Mouse (Mus musculus) C2C12 (cell line): ENCODE data around the gene Lysmd3. TPM values are rescaled to one million over a fixed set of nuclear protein-coding genes. Genes with fewer than 3 reads are reported as not detected.

ENCODE experiments used
- H3K27me3 ChIP-seq: one replicate; pipeline ENCODE4 v1.6.1; 2011; ENCODE audit not compliant: control insufficient read depth, insufficient read depth, insufficient read length
- H3K36me3 ChIP-seq: one replicate; pipeline ENCODE4 v1.6.1; 2011; ENCODE audit not compliant: control insufficient read depth, insufficient read depth
- H3K4me3 ChIP-seq: one replicate; pipeline ENCODE4 v1.5.1; 2011; ENCODE audit warnings: mild to moderate bottlenecking, control low read depth; ENCODE audit not compliant: poor library complexity, insufficient read depth, severe bottlenecking
- H3K79me2 ChIP-seq: one replicate; pipeline ENCODE4 v1.6.1; 2011; ENCODE audit not compliant: control insufficient read depth, insufficient read depth
- H3K79me3 ChIP-seq: one replicate; pipeline ENCODE4 v1.6.1; 2011; ENCODE audit warnings: low read depth, control low read depth
- H3ac ChIP-seq: one replicate; pipeline ENCODE3; 2011; ENCODE audit warnings: low read depth; ENCODE audit not compliant: control insufficient read depth, insufficient read length
- CEBPB ChIP-seq: IDR thresholded peaks from one replicate; pipeline ENCODE4 v1.6.1; 2011; ENCODE audit warnings: low read depth, mild to moderate bottlenecking, control low read depth, moderate library complexity
- CTCF ChIP-seq: IDR thresholded peaks from one replicate; pipeline ENCODE4 v1.5.1; 2011; ENCODE audit not compliant: control insufficient read depth, insufficient read depth, insufficient read length
- FOSL1 ChIP-seq: IDR thresholded peaks from one replicate; pipeline ENCODE4 v1.8.0; 2011; ENCODE audit warnings: mild to moderate bottlenecking, low read length; ENCODE audit not compliant: poor library complexity, insufficient read depth, severe bottlenecking
- MAX ChIP-seq: IDR thresholded peaks from one replicate; pipeline ENCODE4 v1.6.1; 2011; ENCODE audit warnings: mild to moderate bottlenecking, control low read depth
- MYOD1 ChIP-seq: IDR thresholded peaks from one replicate; pipeline ENCODE4 v1.6.1; 2011; ENCODE audit warnings: low read depth; ENCODE audit not compliant: control insufficient read depth, insufficient read length
- MYOG ChIP-seq: IDR thresholded peaks from one replicate; pipeline ENCODE4 v1.6.1; 2011; ENCODE audit not compliant: control insufficient read depth, insufficient read length; ENCODE audit errors: extremely low read depth
- USF1 ChIP-seq: IDR thresholded peaks from one replicate; pipeline ENCODE4 v1.6.1; 2011; ENCODE audit warnings: low read depth, mild to moderate bottlenecking, control low read depth, moderate library complexity
- polyA plus RNA-seq: library from polyadenylated mRNA; unstranded; fragments of >200 nt; fragmentation: generic; extraction: Trizol; gene quantifications from one replicate; pipeline ENCODE4 v1.2.1, GENCODE M21; 2012; ENCODE audit warnings: missing spikeins

Gene Lysmd3
- polyA plus RNA-seq, 1 experiment: 4.9 TPM

DNA sequence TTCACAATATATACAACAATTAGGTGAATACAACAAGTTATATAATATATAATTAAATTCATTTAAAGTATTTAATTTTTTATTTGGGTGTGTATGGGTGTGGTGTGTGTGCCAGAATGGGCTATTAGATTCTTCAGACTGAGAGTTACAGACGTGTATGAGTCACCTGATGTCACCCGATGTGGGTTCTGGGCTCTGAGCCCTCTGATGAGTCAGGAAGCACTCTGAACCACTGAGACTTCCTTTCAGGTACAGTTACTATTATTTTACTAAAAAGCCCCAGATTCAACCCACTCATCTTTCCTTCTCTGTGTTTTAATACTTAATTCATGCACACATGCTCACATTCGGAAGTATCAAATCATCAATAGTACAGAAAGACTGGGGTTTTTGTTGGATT is 27.4 kb downstream of the Lysmd3 start:
- no peak overlapping the region for H3ac ChIP-seq
- H3K79me2 ChIP-seq: no peaks in the 10 kb centered on the region
- no peaks in the 10 kb centered on the region for H3K27me3 ChIP-seq
- no peaks in the 10 kb centered on the region for H3K79me3 ChIP-seq
- TF ChIP-seq MYOD1 (peak; percentile 9), FOSL1 (peak; percentile 76), MYOG (no peak), USF1 (peak; percentile 11)
- no peak overlapping the region for H3K4me3 ChIP-seq
- peaks cover 63% of the 10 kb centered on the region for H3K36me3 ChIP-seq

DNA sequence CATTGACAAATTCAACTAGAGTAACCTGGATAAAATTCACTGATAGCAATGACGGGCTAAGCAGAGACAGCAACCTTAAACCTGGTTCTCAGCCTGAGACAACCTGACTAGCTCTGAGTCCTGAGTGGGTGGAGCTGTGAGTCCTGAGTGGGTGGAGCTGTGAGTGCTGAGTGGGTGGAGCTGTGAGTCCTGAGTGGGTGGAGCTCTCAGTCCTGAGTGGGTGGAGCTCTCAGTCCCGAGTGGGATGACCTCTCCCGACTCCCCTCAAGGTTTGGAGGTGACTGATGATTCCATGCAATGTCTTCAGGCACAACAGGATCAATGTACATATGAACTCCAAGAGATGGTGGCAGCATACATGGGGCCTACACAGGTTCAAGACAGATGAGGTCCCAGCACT is 32.1 kb downstream of the Lysmd3 start:
- peaks cover 53% of the 10 kb centered on the region for H3K36me3 ChIP-seq
- no peak for TF ChIP-seq MYOD1
- no peak for TF ChIP-seq MYOG
- no peak for TF ChIP-seq CTCF
- TF ChIP-seq CEBPB: no peak
- no peak for TF ChIP-seq FOSL1
- TF ChIP-seq MAX: no peak
- no peak for TF ChIP-seq USF1

DNA sequence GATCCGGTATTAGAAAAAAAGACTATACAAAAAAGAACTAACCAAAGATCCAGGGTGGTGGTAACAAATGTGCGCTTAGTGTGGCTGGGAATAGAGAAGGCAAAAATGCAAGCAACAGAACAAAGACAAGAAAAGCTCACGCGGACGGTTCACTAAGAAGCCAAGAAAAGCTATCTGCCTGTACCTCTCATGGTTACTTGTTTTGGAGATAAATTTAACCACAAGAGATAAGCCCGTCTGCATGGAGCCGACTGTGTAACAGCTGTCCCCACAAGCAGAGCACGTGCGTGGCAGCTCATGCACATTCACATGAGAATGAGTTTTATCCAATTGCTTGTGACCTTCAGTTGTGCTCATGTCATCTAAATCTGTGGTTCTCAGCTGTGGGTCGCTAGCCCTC is 33.0 kb downstream of the Lysmd3 start:
- peak; percentile 97 for TF ChIP-seq MYOD1
- TF ChIP-seq MAX: peak; percentile 51
- TF ChIP-seq MYOG: no peak
- peak; percentile 66 for TF ChIP-seq USF1
- no peak for TF ChIP-seq FOSL1
- TF ChIP-seq CEBPB: no peak
- TF ChIP-seq CTCF: no peak
- H3K79me2 ChIP-seq: no peaks in the 10 kb centered on the region
- H3K79me3 ChIP-seq: no peaks in the 10 kb centered on the region
- no peaks in the 10 kb centered on the region for H3K27me3 ChIP-seq
- H3K36me3 ChIP-seq: peaks cover 52% of the 10 kb centered on the region
- H3ac ChIP-seq: no peak overlapping the region
- no peak overlapping the region for H3K4me3 ChIP-seq

More for the DNA sequence above, 32.1 kb downstream of the Lysmd3 start:
- Histone ChIP-seq H3K27me3 (no peaks in the 10 kb centered on the region), H3K79me3 (no peaks in the 10 kb centered on the region), H3K4me3 (no peak overlapping the region), H3K79me2 (no peaks in the 10 kb centered on the region), H3ac (no peak overlapping the region)

DNA sequence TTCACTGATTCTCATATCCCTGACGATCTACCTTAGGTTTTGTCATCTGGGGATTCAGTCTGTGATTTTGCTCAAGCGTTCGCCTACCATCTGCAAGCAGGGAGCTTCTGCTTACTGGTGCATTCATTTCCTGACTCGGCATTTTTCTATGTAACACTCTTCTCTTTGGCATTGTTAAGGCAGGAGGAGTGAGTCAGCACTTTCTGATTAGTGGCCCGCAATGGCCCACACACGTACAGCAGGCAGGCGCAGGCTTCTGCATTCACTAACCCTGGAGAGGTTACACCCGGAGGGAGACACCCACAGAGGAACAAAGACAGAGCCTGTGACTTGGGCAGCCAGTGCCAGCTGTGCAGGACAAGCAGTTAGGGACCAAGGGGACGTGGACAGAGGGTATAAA is 34.1 kb downstream of the Lysmd3 start:
- no peaks in the 10 kb centered on the region for H3K79me2 ChIP-seq
- H3ac ChIP-seq: no peak overlapping the region
- no peaks in the 10 kb centered on the region for H3K79me3 ChIP-seq
- H3K4me3 ChIP-seq: no peak overlapping the region
- H3K27me3 ChIP-seq: no peaks in the 10 kb centered on the region
- no peak for TF ChIP-seq USF1
- peaks cover 50% of the 10 kb centered on the region for H3K36me3 ChIP-seq

DNA sequence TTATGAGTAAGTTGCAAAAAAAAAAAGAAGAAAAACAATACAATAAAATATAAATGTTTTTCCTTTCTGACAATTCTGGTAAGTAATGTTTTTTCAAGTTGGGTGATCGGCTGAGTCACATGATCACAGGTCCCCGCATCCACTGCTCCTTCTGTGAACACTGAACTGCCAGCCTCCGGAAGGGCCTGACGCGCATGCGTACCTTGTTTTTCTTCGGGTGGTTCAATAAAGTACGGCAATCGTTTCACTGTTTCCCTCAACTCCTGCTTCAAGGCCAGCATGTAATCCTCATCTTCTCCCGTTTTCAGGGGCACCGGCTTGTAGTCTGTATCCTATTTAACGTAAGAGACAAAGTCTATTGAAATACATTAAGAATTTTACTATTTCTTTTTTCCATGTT is 37.0 kb downstream of the Lysmd3 start:
- H3K27me3 ChIP-seq: no peaks in the 10 kb centered on the region
- H3K79me2 ChIP-seq: no peaks in the 10 kb centered on the region
- H3K36me3 ChIP-seq: peaks cover 49% of the 10 kb centered on the region
- no peak overlapping the region for H3ac ChIP-seq
- peaks cover 4% of the 10 kb centered on the region for H3K79me3 ChIP-seq
- TF ChIP-seq MAX (no peak), USF1 (no peak), CEBPB (no peak), MYOD1 (no peak), MYOG (no peak), CTCF (no peak), FOSL1 (no peak)
- no peak overlapping the region for H3K4me3 ChIP-seq

DNA sequence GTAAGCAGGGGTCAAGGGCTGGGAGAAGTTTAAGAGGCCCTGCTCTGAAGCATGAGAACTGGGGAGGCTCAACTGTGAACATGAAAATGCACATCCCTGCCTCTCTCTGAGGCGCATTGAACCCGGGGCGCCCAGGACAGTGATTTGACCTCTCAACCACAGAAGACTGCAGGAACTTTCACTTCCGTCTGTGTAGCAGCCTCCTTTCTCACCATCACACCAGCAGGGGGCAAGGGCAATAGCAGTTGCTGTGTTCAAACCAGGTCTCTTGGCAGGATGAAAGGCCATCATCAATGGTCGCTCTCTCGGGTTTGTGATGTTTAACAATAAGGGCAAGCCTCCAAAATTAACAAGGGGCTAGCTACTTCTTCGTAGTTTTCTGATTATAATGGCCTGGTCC is 45.7 kb downstream of the Lysmd3 start:
- H3K79me2 ChIP-seq: peaks cover 83% of the 10 kb centered on the region
- no peak overlapping the region for H3K4me3 ChIP-seq
- H3K36me3 ChIP-seq: peaks cover 23% of the 10 kb centered on the region
- no peaks in the 10 kb centered on the region for H3K27me3 ChIP-seq
- TF ChIP-seq USF1 (no peak), CTCF (no peak)
- H3ac ChIP-seq: no peak overlapping the region
- peaks cover 50% of the 10 kb centered on the region for H3K79me3 ChIP-seq

DNA sequence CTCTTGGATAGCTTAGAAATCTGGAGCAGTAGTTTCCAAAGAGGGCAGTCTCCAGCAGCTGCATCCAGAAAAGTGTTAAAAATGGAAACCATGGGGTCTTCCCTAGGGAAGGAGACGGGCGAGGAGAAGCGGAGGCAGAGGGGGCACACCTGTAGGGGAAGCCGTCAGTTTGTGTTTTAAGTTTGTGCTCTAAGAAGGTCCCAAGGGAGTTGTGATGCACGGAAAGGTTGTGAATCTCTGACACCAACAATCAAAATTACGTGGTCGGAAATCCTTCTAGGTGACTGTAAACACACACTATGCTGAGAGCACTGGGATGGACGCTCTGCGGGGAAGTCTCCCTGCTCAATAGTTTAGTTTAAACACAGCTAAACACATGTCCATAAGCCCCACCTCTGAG is 46.2 kb downstream of the Lysmd3 start:
- Histone ChIP-seq H3K27me3 (no peaks in the 10 kb centered on the region), H3K36me3 (peaks cover 19% of the 10 kb centered on the region), H3K4me3 (no peak overlapping the region), H3K79me2 (peaks cover 88% of the 10 kb centered on the region), H3ac (no peak overlapping the region), H3K79me3 (peaks cover 54% of the 10 kb centered on the region)
- TF ChIP-seq FOSL1: no peak
- no peak for TF ChIP-seq USF1
- no peak for TF ChIP-seq MYOG
- no peak for TF ChIP-seq MAX
- no peak for TF ChIP-seq CTCF
- no peak for TF ChIP-seq CEBPB
